Mouse (Mus musculus): ENCODE data around the gene Phykpl.

DNA sequence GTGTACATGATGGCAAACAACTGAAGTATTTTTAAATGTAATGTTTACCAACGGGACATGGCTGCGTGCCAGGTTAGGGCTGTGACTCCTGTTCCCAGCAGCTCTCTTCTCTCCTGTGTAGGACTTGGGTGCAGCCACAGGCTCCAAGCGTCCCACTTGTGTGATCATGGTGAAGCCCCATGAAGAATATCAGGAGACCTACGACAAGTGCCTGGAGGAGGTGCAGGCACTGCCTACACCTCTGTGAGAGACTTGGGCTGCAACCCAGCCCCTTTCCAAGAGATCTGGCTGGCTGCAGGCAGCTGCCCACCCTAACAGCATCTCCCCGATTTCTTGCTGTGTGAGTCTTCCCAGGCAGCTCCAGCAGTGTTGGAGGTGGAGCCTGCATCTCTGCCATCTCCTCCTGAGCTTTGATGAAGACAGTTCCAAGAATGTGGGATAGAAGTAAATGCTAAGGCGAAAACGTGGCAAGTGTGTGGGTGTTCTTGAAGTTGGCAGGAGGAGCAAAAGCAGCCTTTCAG, 38.5 kb downstream of the Phykpl start:
- no peak for TF ChIP-seq CTCF (IDR thresholded peaks at IDR 0.05; ENCODE audit: low read depth)
- no peak for TF ChIP-seq EP300 (IDR thresholded peaks at IDR 0.05; ENCODE audit: low read depth)
